Mouse (Mus musculus) urinary bladder, postnatal 0 days (tissue): ENCODE data around the gene AW551984. TPM values are rescaled to one million over a fixed set of nuclear protein-coding genes. Genes with fewer than 3 reads are reported as not detected.

Source experiments
- polyA plus RNA-seq: library from polyadenylated mRNA; unstranded; fragments of >200 nt; fragmentation: Nextera tagmentation; extraction: Ambion mirVana; gene quantifications from 2 replicates; pipeline ENCODE4 v1.2.1, GENCODE M21; 2015

The AW551984 gene
- polyA plus RNA-seq, result 16.3 and 17.9 TPM in 2 replicates

DNA sequence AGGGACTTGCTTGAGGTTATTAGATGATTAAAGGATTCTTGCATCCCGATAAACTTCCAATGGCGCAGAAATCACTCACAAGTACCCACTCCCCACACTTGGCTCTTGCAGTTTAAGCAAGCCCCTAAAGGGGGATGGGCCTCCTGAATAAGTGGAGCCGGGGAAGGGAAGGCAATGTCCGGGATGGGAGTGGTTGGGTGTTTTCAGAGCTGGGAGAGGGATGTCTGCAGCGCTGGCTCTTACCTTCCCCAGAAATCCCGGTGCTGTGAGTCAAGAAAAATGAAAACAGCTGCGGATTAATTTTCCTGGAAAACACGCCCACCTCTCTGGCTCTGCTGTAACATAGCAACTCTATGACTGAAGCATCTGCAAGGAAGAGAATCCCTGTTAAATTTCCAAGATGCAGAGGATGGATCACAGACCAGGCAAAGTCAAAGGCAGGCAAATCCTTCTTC is at the start of gene AW551984:
AW551984 (minus strand) TSS at position 405 of the 455 bp plus-strand sequence.

DNA sequence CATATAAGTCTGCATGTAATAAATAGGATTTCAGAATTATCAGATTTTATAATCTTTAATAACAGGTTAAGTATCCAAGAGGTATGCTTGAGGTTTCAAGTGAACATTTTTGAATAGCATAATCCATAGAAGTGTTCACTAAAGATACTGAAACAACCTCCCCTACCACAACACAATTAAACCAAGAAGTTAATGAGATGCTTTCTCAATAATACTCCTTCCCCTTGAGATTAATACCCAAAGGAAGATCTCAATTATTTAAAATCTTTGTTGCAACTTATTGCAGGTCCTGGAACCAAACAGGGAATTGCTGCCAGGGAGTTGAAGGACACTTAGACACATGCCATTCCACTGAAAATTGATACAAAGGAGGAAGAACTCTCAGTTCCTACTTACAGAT is 40.6 kb upstream of the AW551984 start, which contains the start of gene Olfr961:
Olfr961 (plus strand) TSS at position 301 of the 400 bp plus-strand sequence.

DNA sequence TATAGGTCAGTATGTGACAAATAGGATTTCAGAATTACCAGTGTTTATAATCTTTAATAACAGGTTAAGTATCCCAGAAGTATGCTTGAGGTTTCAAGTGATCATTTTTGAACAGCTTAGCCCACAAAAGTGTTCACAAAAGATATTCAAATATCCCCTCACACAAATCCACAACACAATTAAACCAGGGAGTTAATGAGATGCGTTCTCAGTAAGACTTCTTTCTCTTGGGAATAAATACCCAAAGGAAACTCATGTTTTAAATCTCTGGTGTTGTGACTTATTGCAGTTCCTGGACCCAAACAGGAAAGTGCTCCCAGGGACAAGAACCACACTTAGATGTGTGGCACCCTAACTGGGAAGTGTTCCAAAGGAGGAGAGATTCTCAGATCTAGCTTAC is 16.9 kb upstream of the AW551984 start, which contains the start of gene Olfr960:
Olfr960 (plus strand) TSS at position 301 of the 400 bp plus-strand sequence.

DNA sequence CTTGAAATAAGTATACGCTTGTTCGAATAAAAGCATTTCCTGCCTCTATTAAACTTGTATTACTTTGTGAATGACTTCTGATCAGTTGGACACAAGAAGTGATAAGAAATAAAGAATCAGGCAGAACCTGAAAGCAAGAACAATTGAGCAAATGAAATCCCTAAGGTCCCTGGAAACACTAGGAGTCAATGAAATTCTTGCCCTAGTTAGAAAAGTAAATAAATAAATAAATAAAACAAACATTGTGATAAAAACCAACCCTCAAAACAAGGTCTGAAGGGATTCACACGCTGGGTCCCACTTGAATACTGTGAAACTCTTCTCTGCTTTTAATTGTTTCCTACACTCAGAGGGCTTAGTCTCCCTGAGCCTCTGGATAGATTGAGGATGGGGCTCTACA is 6.2 kb upstream of the AW551984 start, which contains the start of gene Olfr148:
Olfr148 (plus strand) TSS at position 301 of the 400 bp plus-strand sequence.

DNA sequence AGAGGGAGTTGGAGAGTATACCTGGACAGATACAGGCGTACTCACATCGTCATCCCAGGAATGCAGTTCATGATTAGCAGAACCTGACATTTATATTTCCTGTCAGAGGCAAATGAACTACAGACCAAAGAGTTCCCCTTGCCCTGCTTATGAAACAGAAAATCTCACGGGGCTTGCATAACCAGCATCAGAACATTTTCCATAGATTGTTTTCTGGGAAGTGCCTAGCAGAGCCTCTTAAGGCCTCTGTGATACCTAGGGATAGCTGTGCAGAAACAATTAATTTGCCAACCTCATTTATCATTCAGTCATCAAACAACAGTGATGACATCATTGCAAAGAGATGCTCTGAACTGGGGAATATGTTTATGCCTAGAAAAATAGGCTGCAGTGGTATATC is 28.7 kb downstream of the AW551984 start, which contains the start of gene Olfr959:
Olfr959 (minus strand) TSS at position 101 of the 400 bp plus-strand sequence.

DNA sequence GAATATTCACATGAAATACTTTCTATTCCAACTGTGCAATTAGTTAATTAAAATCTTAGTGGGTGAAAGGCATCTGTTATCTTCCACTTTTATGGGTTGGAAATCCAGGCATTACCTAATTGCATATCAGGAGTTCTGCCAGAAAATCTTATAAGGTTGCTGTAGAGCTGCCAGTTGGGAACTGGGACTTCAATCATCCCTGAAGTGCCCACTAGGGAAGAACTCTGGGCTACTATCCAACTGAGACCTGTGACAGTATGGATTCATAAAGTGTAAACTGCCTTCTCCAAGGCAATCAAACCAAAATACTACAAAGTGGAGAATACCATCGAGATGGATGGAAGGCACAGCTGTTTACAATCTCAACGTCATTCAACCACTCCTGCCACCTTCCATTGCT is 50.3 kb downstream of the AW551984 start, which contains the start of gene Olfr958:
Olfr958 (minus strand) TSS at position 109 of the 400 bp plus-strand sequence.

Other genes with a start within 250 kb of the AW551984 start
- gene Olfr951, start 217.0 kb downstream of the AW551984 start, polyA plus RNA-seq, result not detected in 2 replicates
- gene Olfr952, start 177.3 kb downstream of the AW551984 start, polyA plus RNA-seq, result not detected in 2 replicates
- not detected in 2 replicates for gene Olfr954, start 147.7 kb downstream of the AW551984 start, polyA plus RNA-seq
- not detected in 2 replicates for gene Olfr955, start 132.5 kb downstream of the AW551984 start, polyA plus RNA-seq
- not detected in 2 replicates for gene Olfr44, start 110.4 kb downstream of the AW551984 start, polyA plus RNA-seq
- gene Olfr957, start 88.6 kb downstream of the AW551984 start, polyA plus RNA-seq, result not detected in 2 replicates
- not detected in 2 replicates for gene Olfr958, start 50.3 kb downstream of the AW551984 start, polyA plus RNA-seq
- gene Olfr959, start 28.8 kb downstream of the AW551984 start, polyA plus RNA-seq, result not detected in 2 replicates
- not detected in 2 replicates for gene Olfr148, start 6.3 kb upstream of the AW551984 start, polyA plus RNA-seq
- not detected in 2 replicates for gene Olfr960, start 17.0 kb upstream of the AW551984 start, polyA plus RNA-seq
- not detected in 2 replicates for gene Olfr961, start 40.7 kb upstream of the AW551984 start, polyA plus RNA-seq
- not detected in 2 replicates for gene Olfr963, start 62.8 kb upstream of the AW551984 start, polyA plus RNA-seq
- not detected in 2 replicates for gene Olfr149, start 102.7 kb upstream of the AW551984 start, polyA plus RNA-seq
- gene Olfr965, start 107.0 kb upstream of the AW551984 start, polyA plus RNA-seq, result not detected in 2 replicates
- not detected in 2 replicates for gene Olfr150, start 126.6 kb upstream of the AW551984 start, polyA plus RNA-seq
- not detected in 2 replicates for gene Olfr967, start 141.8 kb upstream of the AW551984 start, polyA plus RNA-seq
- not detected in 2 replicates for gene Olfr968, start 178.8 kb upstream of the AW551984 start, polyA plus RNA-seq
- not detected in 2 replicates for gene Olfr969, start 186.5 kb upstream of the AW551984 start, polyA plus RNA-seq
- not detected in 2 replicates for gene Olfr970, start 204.5 kb upstream of the AW551984 start, polyA plus RNA-seq
- gene Olfr971, start 232.5 kb upstream of the AW551984 start, polyA plus RNA-seq, result not detected in 2 replicates